Mouse (Mus musculus): ENCODE measurements at regions not wholly inside any gene's neighbourhood (a gene's known extent, or its start where the extent isn't known, plus 50 kb on each side); places are given as distances from the start of the nearest gene placed in this dataset.

GRCm38 (mm10) chr8:34469091-34469490, 357.6 kb upstream of the Gm10131 start:
- in situ Hi-C loops (cut with MboI, MseI): no loop called here

GRCm38 (mm10) chr8:34466786-34467364, 355.3 kb upstream of the Gm10131 start:
- in situ Hi-C loops (cut with MboI, MseI): no loop called here

DNA sequence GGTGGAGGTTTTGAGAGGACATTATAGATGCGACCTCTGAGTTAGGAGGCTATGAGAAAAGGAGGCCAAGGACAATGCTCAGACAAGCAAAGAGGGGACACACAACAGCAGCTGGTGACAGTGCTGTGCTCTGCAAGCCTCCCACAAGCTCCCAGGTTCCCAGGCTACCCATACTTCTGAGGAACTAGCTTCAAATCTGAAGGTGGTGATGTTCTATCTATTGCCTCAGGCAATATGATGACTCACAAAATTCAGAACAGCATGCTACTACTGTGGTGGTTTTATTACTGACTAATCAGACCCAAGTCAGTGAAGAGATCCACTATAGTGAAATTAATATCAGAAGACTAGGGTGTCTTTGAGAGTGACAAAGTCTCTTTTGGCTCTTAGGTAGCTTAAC, 353.9 kb upstream of the Gm10131 start:
- in situ Hi-C loops (cut with MboI, MseI): no loop called here

- in situ Hi-C loops (cut with MboI, MseI): no loop called here
Measured at GRCm38 (mm10) chr8:34462262-34462661, 350.7 kb upstream of the Gm10131 start.

DNA sequence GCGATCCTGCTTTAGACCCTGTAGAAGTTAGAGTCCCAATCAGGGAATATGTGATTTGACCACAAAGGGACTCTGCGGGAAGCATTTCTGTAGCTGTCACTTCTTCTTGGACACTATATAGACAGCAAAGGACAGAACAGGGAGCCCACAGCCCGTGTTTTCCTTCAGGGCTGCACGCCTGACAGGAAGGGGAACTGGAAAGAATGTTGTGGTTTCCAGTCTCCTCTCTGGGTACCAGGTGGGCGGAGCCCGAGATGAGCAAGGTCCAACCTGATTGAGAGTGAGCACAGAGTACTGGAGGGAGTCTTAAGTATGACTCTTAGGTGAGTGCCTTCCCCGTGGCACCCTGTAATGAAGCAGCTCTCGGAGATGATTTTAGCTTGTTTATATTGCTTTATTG, 346.8 kb upstream of the Gm10131 start:
- in situ Hi-C loops (cut with MboI, MseI): loop anchor here in 1 of 2 experiments (10.0 kb wide), 1 partner anchor 557 kb away; no protein-coding TSS in a partner anchor

DNA sequence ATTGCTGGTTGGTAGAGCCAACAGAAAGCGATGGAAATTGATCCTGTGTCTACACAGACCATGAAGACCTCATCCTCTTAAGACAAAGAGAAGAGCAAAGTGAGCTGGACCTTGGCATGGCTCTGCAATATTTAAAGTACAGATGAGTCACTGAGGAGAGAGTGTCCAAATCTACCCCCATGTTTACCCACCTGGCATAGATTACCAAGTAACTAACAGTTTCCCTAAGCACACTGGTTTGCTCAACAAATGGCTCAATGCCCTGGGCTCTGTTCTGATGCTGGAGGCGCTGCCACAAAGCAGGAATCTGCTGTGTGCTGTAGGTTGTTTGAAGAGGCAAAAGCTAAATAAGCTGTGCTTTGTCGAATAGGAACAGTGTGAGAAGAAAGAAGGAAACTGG, 345.0 kb upstream of the Gm10131 start:
- in situ Hi-C loops (cut with MboI, MseI): loop anchor here in 1 of 2 experiments (10.0 kb wide), 1 partner anchor 558 kb away; no protein-coding TSS in a partner anchor

DNA sequence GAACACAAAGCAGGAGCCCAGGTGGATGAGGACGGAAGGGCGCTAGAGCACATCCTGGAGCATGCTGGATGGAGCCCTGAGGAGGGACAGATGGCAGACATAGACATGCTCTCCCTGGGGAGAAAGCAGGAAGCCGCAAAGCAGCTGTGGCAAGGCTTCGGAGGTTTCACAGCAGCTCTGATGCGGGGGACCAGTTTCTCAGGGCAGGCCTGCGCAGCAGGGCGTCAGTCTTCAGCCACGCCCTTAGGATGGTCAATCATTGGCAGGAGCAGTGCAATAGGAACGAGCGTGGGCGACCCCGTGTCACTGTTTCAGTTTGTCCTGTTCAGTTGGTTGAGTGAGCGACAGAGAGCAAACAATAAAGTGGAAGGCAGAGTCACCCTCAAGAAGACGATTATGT, 343.8 kb upstream of the Gm10131 start:
- in situ Hi-C loops (cut with MboI, MseI): loop anchor here in 1 of 2 experiments (10.0 kb wide), 1 partner anchor 559 kb away; no protein-coding TSS in a partner anchor

GRCm38 (mm10) chr8:34452811-34453210, 341.3 kb upstream of the Gm10131 start:
- in situ Hi-C loops (cut with MboI, MseI): loop anchor here in 1 of 2 experiments (10.0 kb wide), 1 partner anchor 562 kb away; no protein-coding TSS in a partner anchor

DNA sequence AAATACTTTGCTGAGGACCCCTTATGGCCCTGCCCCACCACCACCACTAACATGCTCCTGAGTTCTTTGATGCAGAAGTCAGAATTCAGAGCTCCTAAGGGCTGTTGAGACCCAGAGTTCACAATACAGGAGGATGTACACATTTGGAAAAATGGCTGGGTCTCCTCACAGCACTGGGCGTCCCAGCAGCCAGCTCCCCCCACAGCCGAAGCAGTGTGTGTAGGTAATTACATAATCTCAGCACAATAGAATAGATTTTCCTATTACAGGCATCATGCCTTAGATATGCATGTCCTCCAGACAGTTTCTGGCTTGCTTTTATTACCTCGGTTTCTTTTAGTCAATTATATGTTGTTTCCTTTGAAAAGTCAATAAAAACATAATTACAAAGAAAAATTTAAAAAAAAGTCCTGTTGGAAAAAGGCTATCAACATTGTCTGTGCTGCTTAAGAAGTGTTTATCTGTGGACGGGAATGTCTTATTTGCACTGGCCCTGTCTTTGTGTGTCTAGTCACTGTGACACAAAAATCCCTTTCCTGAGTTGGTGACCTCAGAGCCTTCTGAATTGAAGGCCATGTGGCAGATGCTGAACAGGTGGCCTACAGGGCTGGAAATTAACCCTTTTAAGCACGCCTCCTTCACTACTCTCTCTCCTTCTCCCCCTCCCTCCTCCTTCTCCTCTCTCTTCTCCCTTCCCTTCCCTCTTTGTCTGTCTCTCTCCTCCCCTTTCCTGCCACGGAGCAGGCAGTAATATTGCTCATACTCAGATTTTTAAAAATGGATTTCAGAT, 339.9 kb upstream of the Gm10131 start:
- in situ Hi-C loops (cut with MboI, MseI): loop anchor here in 1 of 2 experiments (10.0 kb wide), 1 partner anchor 563 kb away; no protein-coding TSS in a partner anchor

GRCm38 (mm10) chr8:34449391-34450044, 338.0 kb upstream of the Gm10131 start:
- in situ Hi-C loops (cut with MboI, MseI): loop anchor here in 1 of 2 experiments (10.0 kb wide), 1 partner anchor 565 kb away; no protein-coding TSS in a partner anchor

DNA sequence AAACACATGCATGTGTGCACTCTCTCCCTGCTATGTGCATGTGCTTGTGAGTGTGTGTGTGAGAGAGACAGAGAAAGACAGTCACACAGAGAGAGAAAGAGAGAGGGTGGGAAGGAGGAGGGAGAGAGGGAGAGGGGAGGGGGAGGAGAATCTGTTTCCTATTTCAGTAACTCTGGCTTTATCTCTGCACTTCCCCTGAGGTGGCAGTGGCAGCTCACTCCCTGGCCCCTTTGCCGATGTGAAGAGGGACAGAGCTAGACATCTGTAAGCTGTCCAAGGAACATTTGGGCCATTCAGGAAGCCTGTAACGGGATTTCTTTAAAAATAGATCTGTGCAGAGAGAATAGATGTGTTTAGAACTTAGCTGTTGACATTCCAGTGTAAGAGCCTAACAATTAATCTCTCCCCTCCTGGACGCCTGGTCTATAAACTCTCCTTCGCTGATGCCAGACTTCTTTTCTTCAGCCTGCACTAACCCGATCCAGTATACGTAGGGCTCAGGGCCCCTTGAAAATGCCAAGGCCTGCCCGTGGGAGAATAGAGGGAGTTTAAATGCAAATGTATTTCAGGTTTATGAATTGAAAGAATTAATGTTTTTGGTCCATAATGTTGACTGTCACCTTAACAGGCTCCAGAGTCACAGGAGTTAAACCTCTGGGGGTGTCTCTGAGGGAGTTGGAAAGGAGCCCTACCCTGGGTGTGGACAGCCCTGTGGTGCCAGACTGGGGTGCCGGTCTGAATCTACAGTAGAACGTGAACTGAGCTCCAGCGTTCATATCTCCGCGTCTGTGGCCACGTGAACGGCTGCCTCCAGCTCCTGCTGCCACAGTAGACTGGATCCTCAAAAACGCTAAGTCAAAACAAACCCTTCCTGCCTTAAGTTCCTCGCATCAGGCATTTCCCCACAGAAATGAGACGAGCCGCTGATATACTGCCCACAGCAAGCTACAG, 336.6 kb upstream of the Gm10131 start:
- in situ Hi-C loops (cut with MboI, MseI): no loop called here

- in situ Hi-C loops (cut with MboI, MseI): no loop called here
Measured at GRCm38 (mm10) chr8:34442688-34443087, 331.2 kb upstream of the Gm10131 start.

GRCm38 (mm10) chr8:34441756-34442155, 330.2 kb upstream of the Gm10131 start:
- in situ Hi-C loops (cut with MboI, MseI): no loop called here

DNA sequence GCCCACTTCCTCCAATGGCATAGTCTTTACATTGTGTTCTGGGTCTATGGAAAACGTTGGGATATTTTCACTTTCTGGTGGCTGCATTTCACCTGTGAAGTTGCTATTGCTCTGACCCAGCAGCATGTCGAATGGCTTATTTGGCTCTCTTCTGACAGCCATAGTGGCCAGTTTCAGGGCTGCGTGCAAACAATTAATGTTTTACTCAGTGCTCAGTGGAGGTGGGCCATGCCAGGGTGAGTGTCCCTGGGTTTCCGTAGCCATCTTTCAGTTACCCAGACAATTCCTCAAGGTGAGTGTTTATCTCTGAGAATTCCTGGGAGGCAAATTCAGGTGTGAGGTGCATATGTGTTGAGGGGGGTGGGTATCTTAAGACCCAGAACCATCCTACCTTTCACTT, 329.2 kb upstream of the Gm10131 start:
- in situ Hi-C loops (cut with MboI, MseI): no loop called here

DNA sequence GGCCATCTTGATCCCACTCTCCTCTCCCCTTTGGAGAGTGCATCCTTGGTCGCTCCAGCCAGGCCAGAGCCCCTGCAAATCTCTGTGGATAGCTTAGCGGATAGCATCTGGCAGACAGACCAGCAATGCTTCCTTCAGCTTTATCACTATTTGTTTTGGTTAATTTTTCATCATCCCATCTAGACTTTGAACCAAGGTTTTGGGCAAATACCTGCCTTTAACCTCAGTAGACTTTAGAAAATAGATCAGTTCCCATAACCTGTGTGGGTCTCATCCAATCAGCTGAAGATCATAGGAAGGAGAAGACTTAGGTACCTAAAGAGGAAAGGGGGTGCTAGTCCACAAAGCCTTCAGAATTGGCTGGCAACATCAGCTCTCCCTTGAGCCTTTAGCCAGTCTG, 327.2 kb upstream of the Gm10131 start:
- in situ Hi-C loops (cut with MboI, MseI): no loop called here

DNA sequence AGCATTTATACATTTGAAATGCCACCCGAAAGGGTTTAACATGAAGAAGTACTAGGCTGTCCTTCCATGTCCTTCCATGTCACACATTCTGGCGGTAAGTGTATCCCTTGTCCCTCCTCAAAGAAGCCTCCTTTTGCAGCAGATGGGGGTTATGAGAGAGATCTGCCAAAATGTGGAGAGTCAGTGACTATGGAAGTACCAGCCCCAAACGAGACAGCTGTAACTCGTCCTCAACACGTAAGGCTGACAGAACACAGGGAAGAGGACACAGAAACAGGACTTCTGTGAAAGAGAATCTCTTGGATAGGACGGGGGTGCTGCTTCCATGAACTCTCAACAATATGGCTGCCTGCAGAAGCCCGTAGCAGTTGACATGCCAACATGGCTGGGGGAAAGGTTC, 320.4 kb upstream of the Gm10131 start:
- in situ Hi-C loops (cut with MboI, MseI): no loop called here

DNA sequence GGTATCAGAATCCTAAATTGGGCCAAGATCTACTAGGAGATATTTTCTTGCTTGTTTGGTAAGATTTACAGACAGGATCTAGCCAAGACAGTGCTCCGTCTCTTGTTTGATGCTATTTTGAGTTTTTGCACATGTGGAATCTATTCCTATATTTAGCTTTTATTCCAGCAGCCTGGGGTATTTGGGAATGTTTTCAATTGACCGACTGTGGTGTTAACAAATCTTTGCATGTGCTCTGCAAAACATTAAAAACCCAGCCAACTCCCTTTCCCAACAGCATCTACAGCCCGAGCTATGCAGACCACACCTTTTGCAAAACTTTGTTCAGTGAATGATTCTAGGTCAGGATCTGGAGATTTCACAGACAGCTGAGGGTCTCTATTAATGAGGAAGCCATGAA, 317.7 kb upstream of the Gm10131 start:
- in situ Hi-C loops (cut with MboI, MseI): no loop called here

DNA sequence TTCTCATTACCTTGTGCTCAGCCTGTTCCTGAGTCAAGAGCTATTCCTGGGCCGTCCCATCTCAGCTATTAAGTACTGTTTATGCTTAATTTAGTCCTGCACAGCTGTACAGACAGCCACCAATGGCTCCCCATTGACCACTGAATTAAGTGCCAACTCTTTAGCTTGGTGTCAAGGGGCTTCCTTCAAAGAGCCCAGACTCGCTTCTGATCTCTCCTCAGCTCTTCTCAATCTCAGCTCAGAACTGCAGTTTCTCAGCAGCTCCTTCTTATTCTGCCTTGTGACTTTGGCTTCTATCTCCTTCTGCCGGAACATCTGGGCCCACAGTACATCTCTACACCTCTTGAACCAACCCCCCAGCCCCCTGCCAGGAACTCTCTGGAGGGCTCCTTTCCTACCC, 290.0 kb upstream of the Gm10131 start:
- in situ Hi-C loops (cut with MboI, MseI): no loop called here

DNA sequence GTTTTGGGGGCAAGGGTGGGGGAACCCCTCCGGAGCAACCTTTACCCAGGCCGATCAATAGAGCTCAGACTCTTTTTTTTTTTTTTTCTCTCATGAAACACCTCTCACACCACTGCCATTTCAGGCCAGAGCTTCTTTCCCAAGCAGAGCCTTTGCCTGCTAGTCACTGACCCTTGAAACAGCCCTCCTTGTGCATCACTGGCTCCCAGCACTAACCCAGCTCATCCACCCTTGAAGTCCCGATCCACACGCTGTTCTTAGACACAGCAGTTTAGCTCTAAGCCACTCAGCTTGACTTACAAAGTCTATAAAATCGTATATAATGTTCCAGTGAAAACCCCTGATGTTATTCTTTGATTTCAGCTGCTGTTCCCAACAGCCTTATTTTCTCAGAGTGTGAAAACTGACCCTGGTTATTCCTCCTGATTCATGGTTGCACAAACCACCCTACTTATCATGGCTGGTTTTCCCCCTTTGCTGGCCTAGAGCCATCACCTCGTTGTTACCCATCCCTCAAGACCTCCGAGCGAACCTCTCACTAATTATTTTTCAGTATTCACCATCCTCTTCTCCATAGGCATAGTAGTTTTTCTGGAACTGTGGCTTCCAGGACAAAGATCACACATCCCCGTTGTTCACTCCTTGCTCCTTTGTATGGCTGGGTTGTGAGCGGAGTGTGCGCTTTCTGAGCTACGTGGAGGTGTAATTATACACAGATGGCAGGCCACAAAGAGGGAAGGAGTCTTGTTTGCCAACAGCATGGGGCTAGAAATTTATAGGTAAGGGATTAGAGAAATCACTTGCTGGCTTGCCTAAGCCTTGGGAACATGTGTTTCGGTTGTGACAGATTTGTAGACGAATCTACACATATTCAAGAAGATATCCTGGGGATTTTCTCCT, 287.6 kb upstream of the Gm10131 start:
- in situ Hi-C loops (cut with MboI, MseI): loop anchor here (5.0 to 25.0 kb wide), 5 partner anchors 83 to 1288 kb away; no protein-coding TSS in a partner anchor

Measured in T-helper 17 cell (primary cell).